Mouse (Mus musculus) fat pad, adult 2 months (tissue): ENCODE data around the gene Tlcd1.

ENCODE experiments used
- DNase-seq: peaks from one replicate; pipeline ENCODE4 v3.0.0-alpha.2; 2011; ENCODE audit warnings: low read depth, low spot score; ENCODE audit errors: extremely low read depth

The Tlcd1 gene

GRCm38 (mm10) chr11:78195101-78195863, 18.8 kb downstream of the Tlcd1 start:
- DNase-seq, result no peak

- no peak for DNase-seq
These were observed 25.9 kb downstream of the Tlcd1 start for GRCm38 (mm10) chr11:78202372-78202771.

GRCm38 (mm10) chr11:78204287-78204686, 27.8 kb downstream of the Tlcd1 start:
- DNase-seq, result no peak

GRCm38 (mm10) chr11:78205361-78206206, 29.1 kb downstream of the Tlcd1 start:
- no peak for DNase-seq

- no peak for DNase-seq
These were observed 30.7 kb downstream of the Tlcd1 start for GRCm38 (mm10) chr11:78207190-78207589.

- DNase-seq, result no peak
These were observed 33.4 kb downstream of the Tlcd1 start for GRCm38 (mm10) chr11:78209886-78210285.

- DNase-seq, result peak; percentile 68
These were observed 34.1 kb downstream of the Tlcd1 start for GRCm38 (mm10) chr11:78210615-78211014.

- no peak for DNase-seq
These were observed 35.0 kb downstream of the Tlcd1 start for GRCm38 (mm10) chr11:78211513-78211912.

GRCm38 (mm10) chr11:78213086-78213817, 36.7 kb downstream of the Tlcd1 start:
- DNase-seq, result no peak

- DNase-seq, result no peak
These were observed 39.3 kb downstream of the Tlcd1 start for GRCm38 (mm10) chr11:78215709-78216317.

GRCm38 (mm10) chr11:78223586-78223985, 47.1 kb downstream of the Tlcd1 start:
- DNase-seq, result no peak
